Mouse (Mus musculus): Measurements from ENCODE around the gene Xrcc5. TPM values are rescaled to one million over a fixed set of nuclear protein-coding genes. Genes with fewer than 3 reads are reported as not detected.

Gene Xrcc5
- polyA plus RNA-seq, 1 experiment from 2014 or later: 45.2 TPM

DNA sequence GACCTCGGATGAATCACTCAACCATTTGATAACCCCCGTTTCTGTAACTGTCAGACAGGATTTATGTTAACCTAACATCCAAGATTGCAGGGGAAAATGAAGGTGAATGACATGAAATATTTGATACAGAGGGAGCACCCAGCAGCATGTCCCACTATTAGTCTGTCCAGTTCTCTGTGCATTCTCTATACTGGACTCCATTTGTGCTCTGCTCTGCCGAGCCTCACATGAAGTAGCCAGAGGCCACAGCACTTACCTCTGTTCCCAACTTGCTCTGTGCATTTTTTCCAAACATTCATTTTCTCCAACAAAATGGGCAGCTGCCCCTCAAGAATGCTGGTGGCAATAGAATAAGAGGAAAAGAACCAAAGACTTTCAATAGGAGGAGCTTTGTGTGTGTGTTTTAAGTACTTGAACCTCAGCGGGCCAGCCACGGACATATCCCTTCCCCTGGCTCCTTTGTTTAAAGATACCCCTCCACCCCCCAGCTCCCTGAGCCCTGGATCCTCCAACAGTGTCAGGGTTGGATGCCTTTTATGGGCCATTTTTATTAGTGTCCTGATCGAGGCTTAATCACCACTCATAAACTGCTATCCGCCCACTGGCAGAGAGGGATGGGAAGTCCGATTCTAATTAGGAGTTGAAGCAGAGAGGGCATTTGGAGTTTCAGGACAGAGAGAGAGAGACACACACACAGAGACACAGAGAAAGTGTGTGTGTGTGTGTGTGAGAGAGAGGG lies 94.3 kb downstream of the Xrcc5 start:
- Histone ChIP-seq H3K4me2 (no peak overlapping the region), H3K9me3 (no peaks in the 10 kb centered on the region), H3K4me3 (replicated peaks) (no peak overlapping the region), H3K27ac (no peak overlapping the region), H3K4me1 (no peaks in the 10 kb centered on the region), H3K36me3 (replicated peaks) (peaks cover 5% of the 10 kb centered on the region; the same call in 1 of the 2 replicates), H3K27me3 (no peaks in the 10 kb centered on the region), H3K9ac (no peak overlapping the region; the same call in 1 of the 2 replicates)
- 62% methylated on average over 8 of the region's 8 CpGs for WGBS
- no peak for ATAC-seq (ENCODE audit: low FRiP score)

DNA sequence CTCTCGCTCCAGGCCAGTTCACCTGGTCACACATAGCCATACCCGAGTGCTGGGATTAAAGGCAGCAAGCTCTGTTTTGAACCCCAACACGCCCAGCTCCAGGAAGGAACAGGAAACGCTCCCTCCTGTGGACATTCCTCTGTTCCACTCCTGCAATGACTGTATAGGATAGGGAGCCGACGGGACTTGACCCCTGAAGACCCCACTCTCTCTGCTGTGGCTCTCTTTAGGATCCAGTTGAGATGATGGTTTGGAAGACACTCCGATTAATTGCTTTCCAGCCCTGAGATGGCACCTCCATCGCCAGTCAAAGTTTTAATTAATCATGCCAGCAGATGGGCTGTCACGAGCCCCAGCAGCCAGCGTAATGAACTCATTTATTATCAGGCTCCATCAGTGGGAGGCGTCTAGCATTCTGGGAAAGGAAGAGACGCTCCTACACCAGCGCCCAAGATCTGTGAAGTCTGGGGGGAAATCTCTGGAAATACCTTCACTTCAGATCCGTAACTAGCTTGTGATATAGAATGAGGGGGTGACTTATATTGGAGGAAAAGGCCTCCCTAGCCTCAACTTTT lies 99.4 kb downstream of the Xrcc5 start:
- peak; percentile 17; the same call in 1 of the 2 replicates for ATAC-seq (ENCODE audit: low FRiP score)

DNA sequence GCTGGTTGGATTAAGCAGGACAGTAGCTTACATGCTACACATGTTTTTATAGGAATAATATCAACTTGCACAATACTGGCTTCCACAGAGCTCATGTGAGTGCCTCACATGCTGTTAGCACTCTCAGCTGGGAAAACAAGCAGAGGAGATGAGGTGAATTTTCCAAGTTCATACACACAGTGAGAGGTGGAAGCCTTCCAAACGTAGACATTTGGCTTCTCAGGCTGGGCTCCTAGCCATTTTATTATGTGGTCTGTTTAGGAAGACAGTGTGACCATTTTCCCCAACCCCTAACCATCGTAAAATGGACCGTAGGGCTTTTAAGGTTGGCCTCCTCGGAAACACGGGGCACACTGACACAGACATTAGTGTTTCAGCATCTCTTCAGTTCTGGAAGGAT lies 102.7 kb downstream of the Xrcc5 start:
- no peak overlapping the region for H3K4me3 ChIP-seq (replicated peaks)
- 88% methylated on average over 5 of the region's 5 CpGs for WGBS
- no peak for ATAC-seq (ENCODE audit: low FRiP score)

More for the DNA sequence above, 99.4 kb downstream of the Xrcc5 start:
- H3K36me3 ChIP-seq (replicated peaks): no peaks in the 10 kb centered on the region
- WGBS: 80% methylated on average over 14 of the region's 14 CpGs
- no peaks in the 10 kb centered on the region; the same call in 1 of the 2 replicates for H3K27me3 ChIP-seq
- H3K4me3 ChIP-seq (replicated peaks): no peak overlapping the region
- H3K9ac ChIP-seq: no peak overlapping the region
- no peaks in the 10 kb centered on the region for H3K9me3 ChIP-seq
- no peak overlapping the region for H3K27ac ChIP-seq
- no peaks in the 10 kb centered on the region for H3K4me1 ChIP-seq
- H3K4me2 ChIP-seq: no peak overlapping the region

DNA sequence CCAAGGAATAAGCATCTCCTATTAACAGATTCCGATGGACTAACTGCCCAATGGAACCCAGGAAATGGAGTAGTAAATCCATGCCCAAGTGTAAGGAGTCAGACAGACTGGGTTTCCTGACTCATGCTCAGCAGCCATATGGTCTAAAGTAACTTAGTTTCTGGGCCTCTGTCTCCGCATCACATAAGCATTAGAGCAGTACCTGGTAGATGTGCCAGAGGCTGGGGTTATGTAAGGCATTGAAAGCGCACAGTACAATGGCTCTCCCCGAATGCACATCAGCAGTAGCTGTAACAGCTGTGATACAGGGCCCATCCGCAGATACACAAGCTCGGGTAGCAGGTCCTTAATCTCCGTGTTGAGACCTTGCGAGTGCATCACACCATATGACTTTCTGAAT lies 103.9 kb downstream of the Xrcc5 start:
- Histone ChIP-seq H3K4me3 (replicated peaks) (no peak overlapping the region), H3K4me2 (no peak overlapping the region), H3K9ac (no peak overlapping the region), H3K27ac (no peak overlapping the region), H3K4me1 (peaks cover 12% of the 10 kb centered on the region), H3K36me3 (replicated peaks) (no peaks in the 10 kb centered on the region), H3K27me3 (no peaks in the 10 kb centered on the region; the same call in 1 of the 2 replicates), H3K9me3 (no peaks in the 10 kb centered on the region)
- whole genome bisulfite sequencing: 89% methylated on average over 8 of the region's 8 CpGs
- no peak for ATAC-seq (ENCODE audit: low FRiP score)

More for the DNA sequence above, 102.7 kb downstream of the Xrcc5 start:
- H3K4me2 ChIP-seq: no peak overlapping the region
- no peak overlapping the region for H3K9ac ChIP-seq
- H3K27me3 ChIP-seq: no peaks in the 10 kb centered on the region; the same call in 1 of the 2 replicates
- peaks cover 10% of the 10 kb centered on the region for H3K4me1 ChIP-seq
- no peak overlapping the region for H3K27ac ChIP-seq
- H3K9me3 ChIP-seq: no peaks in the 10 kb centered on the region
- H3K36me3 ChIP-seq (replicated peaks): no peaks in the 10 kb centered on the region

DNA sequence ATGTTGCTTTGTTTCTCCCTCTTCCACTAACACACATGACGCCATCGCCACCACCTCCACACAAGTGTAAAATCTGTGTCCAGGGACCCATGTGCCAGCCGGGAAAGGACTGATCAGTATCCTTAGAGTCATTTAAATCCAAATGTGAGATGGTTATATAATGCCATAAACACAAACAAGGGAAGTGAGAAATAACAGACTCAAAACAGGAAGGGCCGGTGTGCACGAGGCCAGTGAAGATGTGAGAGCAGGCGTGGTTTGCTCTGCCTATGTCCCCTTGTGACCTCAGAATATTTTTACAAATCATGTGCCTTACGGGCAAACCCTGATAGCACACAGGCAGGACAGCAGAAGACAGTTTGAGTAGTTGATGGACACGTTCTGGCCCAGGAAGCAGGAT lies 106.0 kb downstream of the Xrcc5 start:
- Histone ChIP-seq H3K9me3 (no peaks in the 10 kb centered on the region), H3K9ac (no peak overlapping the region), H3K27me3 (no peaks in the 10 kb centered on the region; the same call in 1 of the 2 replicates), H3K4me1 (peaks cover 12% of the 10 kb centered on the region), H3K4me3 (replicated peaks) (no peak overlapping the region), H3K4me2 (no peak overlapping the region), H3K36me3 (replicated peaks) (no peaks in the 10 kb centered on the region), H3K27ac (no peak overlapping the region)
- 86% methylated on average over 8 of the region's 8 CpGs for WGBS
- ATAC-seq (ENCODE audit: low FRiP score): no peak

DNA sequence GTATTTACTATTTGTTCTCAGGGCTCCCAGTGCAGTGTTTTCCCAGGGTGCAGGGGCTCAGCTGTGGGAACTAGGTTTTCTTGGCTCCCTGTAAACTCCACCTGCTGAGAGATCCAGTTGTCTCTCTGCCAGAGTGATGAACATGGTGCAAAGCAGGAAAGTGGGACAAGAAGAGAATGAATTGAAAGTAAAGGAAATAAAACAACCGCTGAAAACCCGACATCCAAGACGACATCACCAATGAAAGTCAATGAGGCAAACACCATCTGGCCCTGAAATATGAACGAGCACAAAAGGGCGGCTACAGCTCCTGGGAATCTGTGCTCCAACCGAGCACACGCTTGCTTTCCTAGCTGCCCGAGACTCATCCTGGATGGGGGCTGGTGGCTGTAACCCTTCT lies 106.9 kb downstream of the Xrcc5 start:
- Histone ChIP-seq H3K4me2 (no peak overlapping the region), H3K27ac (0 out of 2 replicates have a peak overlapping the region, but pooled peaks have one; percentile 13)
- no peak for ATAC-seq (ENCODE audit: low FRiP score)

DNA sequence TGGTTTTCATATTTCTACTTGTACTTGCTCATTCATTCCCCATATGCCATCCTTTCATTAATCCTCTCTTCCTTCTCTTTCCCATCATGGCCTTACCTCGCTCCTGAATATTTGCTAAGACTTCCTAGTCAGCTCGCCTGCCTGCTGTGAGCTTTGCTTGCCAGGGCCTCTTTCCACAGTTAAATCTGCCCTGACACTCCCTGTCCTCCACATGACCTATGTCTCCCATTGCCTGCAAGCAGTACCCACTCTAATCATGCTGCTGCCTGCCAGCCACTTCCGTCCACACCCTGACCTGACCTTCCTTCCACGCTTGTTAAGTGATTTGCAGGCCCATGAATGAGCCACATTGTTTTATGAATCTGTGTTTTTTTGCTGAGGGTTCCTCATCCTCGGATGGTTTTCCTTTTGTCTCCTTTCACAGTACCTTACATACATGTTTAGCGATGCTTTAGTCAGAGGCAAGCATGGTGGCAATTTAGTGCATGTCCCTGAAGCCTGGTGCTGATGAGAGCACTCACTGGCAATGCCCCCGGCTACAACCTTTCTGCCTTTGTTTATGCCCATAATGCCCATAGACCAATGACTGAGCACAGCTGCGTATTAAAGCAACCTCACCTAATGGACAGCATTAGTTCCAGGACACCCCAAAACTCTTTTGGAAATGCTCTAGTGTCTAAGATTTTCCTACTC lies 107.5 kb downstream of the Xrcc5 start:
- Histone ChIP-seq H3K27ac (0 out of 2 replicates have a peak overlapping the region, but pooled peaks have one; percentile 13), H3K36me3 (replicated peaks) (no peaks in the 10 kb centered on the region), H3K9me3 (no peaks in the 10 kb centered on the region), H3K27me3 (no peaks in the 10 kb centered on the region; the same call in 1 of the 2 replicates), H3K4me3 (replicated peaks) (no peak overlapping the region), H3K9ac (no peak overlapping the region), H3K4me1 (peaks cover 12% of the 10 kb centered on the region), H3K4me2 (no peak overlapping the region)
- WGBS: 57% methylated on average over 8 of the region's 8 CpGs
- ATAC-seq (ENCODE audit: low FRiP score): no peak

More for the DNA sequence above, 106.9 kb downstream of the Xrcc5 start:
- no peaks in the 10 kb centered on the region for H3K9me3 ChIP-seq
- H3K36me3 ChIP-seq (replicated peaks): no peaks in the 10 kb centered on the region
- H3K4me3 ChIP-seq (replicated peaks): no peak overlapping the region
- no peaks in the 10 kb centered on the region; the same call in 1 of the 2 replicates for H3K27me3 ChIP-seq
- WGBS: 65% methylated on average over 8 of the region's 8 CpGs
- peaks cover 12% of the 10 kb centered on the region for H3K4me1 ChIP-seq
- H3K9ac ChIP-seq: no peak overlapping the region

DNA sequence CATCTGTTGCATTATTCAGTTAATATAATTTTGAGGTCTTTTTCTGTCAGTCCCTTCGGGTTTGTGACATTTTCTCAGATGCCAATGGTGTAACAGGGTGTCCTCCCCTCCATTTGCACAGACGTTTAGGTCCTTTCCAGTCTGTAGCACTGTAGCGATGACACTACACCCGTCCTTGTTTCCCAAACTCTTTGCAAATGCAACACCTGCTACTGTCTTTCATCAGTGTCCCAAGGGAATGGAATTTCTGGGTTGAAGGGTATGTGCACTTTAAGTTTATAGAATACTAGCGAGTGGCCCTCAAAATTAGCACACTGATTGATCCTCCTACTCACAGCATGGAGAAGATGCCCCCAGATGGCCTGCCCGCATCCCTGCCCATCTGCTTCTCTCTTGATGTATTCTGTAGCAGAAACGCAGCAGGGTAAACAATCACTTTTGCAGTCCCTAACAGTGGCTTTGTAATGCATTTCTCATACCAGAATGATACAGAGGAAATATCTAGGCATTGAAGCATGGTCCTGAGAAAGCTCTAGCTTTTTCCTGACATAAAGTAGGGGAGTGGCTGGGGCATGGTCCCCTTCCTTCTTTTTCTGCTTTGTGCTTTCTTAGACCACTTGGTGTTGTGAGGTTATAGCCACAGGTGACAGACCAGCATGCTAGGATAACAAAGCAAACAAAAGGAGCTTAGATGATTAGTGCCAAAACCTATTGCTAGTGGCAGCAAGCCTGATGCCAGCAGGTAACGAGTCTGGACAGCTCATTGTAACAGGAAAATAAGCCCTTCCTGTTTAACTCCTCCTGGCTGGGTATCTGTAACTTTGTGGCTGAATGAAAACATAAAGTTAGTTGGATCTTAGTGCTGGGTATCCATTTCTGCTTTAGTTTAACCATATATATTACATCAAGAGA lies 111.8 kb downstream of the Xrcc5 start:
- Histone ChIP-seq H3K27ac (no peak overlapping the region), H3K4me3 (replicated peaks) (no peak overlapping the region), H3K4me2 (no peak overlapping the region), H3K9ac (no peak overlapping the region), H3K4me1 (peaks cover 11% of the 10 kb centered on the region), H3K27me3 (no peaks in the 10 kb centered on the region), H3K36me3 (replicated peaks) (no peaks in the 10 kb centered on the region), H3K9me3 (no peaks in the 10 kb centered on the region)
- no peak for ATAC-seq (ENCODE audit: low FRiP score)
- WGBS: 70% methylated on average over 8 of the region's 8 CpGs

DNA sequence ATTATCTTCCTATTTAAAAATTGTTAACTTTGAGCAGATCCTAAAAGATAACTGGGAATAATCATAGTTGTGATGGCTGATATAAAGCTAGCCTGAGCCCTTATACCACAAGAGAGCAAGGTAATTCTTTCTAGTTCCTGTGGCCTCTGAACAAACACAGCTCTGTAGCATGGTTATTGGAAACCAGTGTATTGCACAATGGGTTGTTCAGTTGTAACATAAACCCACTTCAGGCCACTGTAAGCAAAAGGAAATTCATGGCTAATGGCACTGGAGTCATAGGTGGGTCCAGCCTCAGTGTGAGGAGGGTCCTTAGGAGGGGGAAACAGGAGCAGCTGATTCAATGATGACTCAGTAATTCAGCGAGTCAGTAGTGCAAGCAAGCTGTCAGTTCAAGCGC lies 113.0 kb downstream of the Xrcc5 start:
- Histone ChIP-seq H3K4me3 (replicated peaks) (no peak overlapping the region), H3K36me3 (replicated peaks) (no peaks in the 10 kb centered on the region), H3K4me2 (no peak overlapping the region), H3K27me3 (no peaks in the 10 kb centered on the region), H3K27ac (no peak overlapping the region), H3K9ac (no peak overlapping the region), H3K9me3 (no peaks in the 10 kb centered on the region), H3K4me1 (no peaks in the 10 kb centered on the region)
- WGBS: 67% methylated on average over 2 of the region's 2 CpGs
- ATAC-seq (ENCODE audit: low FRiP score): no peak

DNA sequence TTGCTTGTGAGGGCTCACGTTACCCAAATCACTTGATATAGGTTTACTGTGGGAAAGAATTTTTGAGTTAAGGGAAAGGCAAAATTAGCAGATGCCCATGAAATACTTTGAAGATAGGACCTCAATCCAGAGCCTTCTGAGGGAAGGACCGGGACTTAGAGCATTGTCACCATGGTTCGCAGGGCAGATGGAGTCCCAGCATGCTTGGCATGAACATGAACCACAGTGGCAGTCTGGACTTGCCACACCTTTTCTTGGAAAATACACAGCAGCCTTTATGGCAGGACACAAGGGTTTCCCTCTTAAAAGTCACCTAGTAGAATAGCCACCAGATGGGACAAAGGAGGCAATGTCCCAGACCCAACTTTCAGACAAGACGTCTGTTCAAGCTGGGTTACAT lies 114.9 kb downstream of the Xrcc5 start:
- H3K4me2 ChIP-seq: no peak overlapping the region
- ATAC-seq (ENCODE audit: low FRiP score): no peak
- H3K4me1 ChIP-seq: no peaks in the 10 kb centered on the region
- 89% methylated on average over 4 of the region's 4 CpGs for WGBS
- no peak overlapping the region for H3K9ac ChIP-seq
- no peaks in the 10 kb centered on the region for H3K36me3 ChIP-seq (replicated peaks)
- no peaks in the 10 kb centered on the region for H3K9me3 ChIP-seq
- H3K4me3 ChIP-seq (replicated peaks): no peak overlapping the region
- H3K27ac ChIP-seq: no peak overlapping the region
- no peaks in the 10 kb centered on the region for H3K27me3 ChIP-seq

DNA sequence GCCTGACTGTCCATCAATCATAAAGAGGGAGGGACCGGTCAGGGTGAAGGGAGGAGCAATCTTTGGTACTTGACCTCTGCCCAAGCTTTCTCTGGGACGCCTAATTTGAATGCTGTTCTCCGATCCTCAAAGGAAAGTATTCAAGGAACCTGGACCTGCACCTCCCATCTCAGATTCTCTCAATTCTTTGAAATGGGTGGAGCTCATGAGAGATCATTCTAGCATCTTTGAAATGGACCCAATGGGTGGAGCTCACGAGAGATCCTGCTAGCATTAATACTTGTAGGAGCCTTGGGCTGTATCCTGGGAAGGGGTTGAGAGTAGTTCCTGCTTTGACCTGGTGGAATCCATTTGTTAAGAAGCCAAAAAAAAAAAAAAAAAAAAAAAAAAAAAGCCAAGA lies 119.2 kb downstream of the Xrcc5 start:
- WGBS: 85% methylated on average over 4 of the region's 4 CpGs
- H3K36me3 ChIP-seq (replicated peaks): no peaks in the 10 kb centered on the region
- no peaks in the 10 kb centered on the region for H3K27me3 ChIP-seq
- H3K9ac ChIP-seq: no peak overlapping the region
- no peak overlapping the region for H3K4me2 ChIP-seq
- ATAC-seq (ENCODE audit: low FRiP score): no peak
- H3K9me3 ChIP-seq: no peaks in the 10 kb centered on the region
- no peak overlapping the region for H3K4me3 ChIP-seq (replicated peaks)
- H3K4me1 ChIP-seq: no peaks in the 10 kb centered on the region
- no peak overlapping the region for H3K27ac ChIP-seq

DNA sequence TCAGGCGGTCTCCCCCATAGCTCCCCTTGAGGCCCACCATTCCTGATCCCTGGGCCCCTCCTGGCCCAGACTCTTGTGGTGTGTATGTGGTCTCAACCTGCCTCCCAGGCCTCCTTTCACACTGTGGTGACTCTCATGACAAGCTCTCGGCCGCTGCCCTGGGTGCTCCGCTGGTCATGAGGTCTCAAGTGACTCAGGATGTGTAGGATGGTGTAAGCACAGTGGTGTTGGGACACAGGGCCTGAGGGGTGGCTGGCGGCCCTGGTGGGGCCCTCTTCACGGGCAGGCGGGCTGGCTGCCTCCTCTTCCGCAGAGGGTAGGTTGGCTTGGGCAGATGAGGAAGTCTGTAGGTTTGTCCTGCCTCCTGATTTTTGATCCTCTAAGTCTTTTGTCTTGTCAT lies 121.3 kb downstream of the Xrcc5 start:
- Histone ChIP-seq H3K27ac (no peak overlapping the region), H3K4me2 (no peak overlapping the region), H3K4me1 (no peaks in the 10 kb centered on the region; the same call in 1 of the 2 replicates), H3K9ac (no peak overlapping the region), H3K4me3 (replicated peaks) (no peak overlapping the region), H3K27me3 (no peaks in the 10 kb centered on the region), H3K9me3 (no peaks in the 10 kb centered on the region), H3K36me3 (replicated peaks) (no peaks in the 10 kb centered on the region)
- no peak for ATAC-seq (ENCODE audit: low FRiP score)
- 90% methylated on average over 8 of the region's 8 CpGs for WGBS

Data from forebrain, embryonic 12.5 days (tissue).